Mouse (Mus musculus) C2C12 (cell line): ENCODE measurements around the gene Gusb. TPM values are rescaled to one million over a fixed set of nuclear protein-coding genes. Genes with fewer than 3 reads are reported as not detected.

ENCODE experiments used
- H3K27me3 ChIP-seq: one replicate; pipeline ENCODE4 v1.6.1; 2011; ENCODE audit not compliant: control insufficient read depth, insufficient read depth, insufficient read length
- H3K36me3 ChIP-seq: one replicate; pipeline ENCODE4 v1.6.1; 2011; ENCODE audit not compliant: control insufficient read depth, insufficient read depth
- H3K4me3 ChIP-seq: one replicate; pipeline ENCODE4 v1.5.1; 2011; ENCODE audit warnings: mild to moderate bottlenecking, control low read depth; ENCODE audit not compliant: poor library complexity, insufficient read depth, severe bottlenecking
- H3K79me2 ChIP-seq: one replicate; pipeline ENCODE4 v1.6.1; 2011; ENCODE audit not compliant: control insufficient read depth, insufficient read depth
- H3K79me3 ChIP-seq: one replicate; pipeline ENCODE4 v1.6.1; 2011; ENCODE audit warnings: low read depth, control low read depth
- H3ac ChIP-seq: one replicate; pipeline ENCODE3; 2011; ENCODE audit warnings: low read depth; ENCODE audit not compliant: control insufficient read depth, insufficient read length
- CEBPB ChIP-seq: IDR thresholded peaks from one replicate; pipeline ENCODE4 v1.6.1; 2011; ENCODE audit warnings: low read depth, mild to moderate bottlenecking, control low read depth, moderate library complexity
- CTCF ChIP-seq: IDR thresholded peaks from one replicate; pipeline ENCODE4 v1.5.1; 2011; ENCODE audit not compliant: control insufficient read depth, insufficient read depth, insufficient read length
- FOSL1 ChIP-seq: IDR thresholded peaks from one replicate; pipeline ENCODE4 v1.8.0; 2011; ENCODE audit warnings: mild to moderate bottlenecking, low read length; ENCODE audit not compliant: poor library complexity, insufficient read depth, severe bottlenecking
- MAX ChIP-seq: IDR thresholded peaks from one replicate; pipeline ENCODE4 v1.6.1; 2011; ENCODE audit warnings: mild to moderate bottlenecking, control low read depth
- MYOD1 ChIP-seq: IDR thresholded peaks from one replicate; pipeline ENCODE4 v1.6.1; 2011; ENCODE audit warnings: low read depth; ENCODE audit not compliant: control insufficient read depth, insufficient read length
- MYOG ChIP-seq: IDR thresholded peaks from one replicate; pipeline ENCODE4 v1.6.1; 2011; ENCODE audit not compliant: control insufficient read depth, insufficient read length; ENCODE audit errors: extremely low read depth
- USF1 ChIP-seq: IDR thresholded peaks from one replicate; pipeline ENCODE4 v1.6.1; 2011; ENCODE audit warnings: low read depth, mild to moderate bottlenecking, control low read depth, moderate library complexity
- polyA plus RNA-seq: library from polyadenylated mRNA; unstranded; fragments of >200 nt; fragmentation: generic; extraction: Trizol; gene quantifications from one replicate; pipeline ENCODE4 v1.2.1, GENCODE M21; 2012; ENCODE audit warnings: missing spikeins

The Gusb gene
- polyA plus RNA-seq, 1 experiment = 56.0 TPM

DNA sequence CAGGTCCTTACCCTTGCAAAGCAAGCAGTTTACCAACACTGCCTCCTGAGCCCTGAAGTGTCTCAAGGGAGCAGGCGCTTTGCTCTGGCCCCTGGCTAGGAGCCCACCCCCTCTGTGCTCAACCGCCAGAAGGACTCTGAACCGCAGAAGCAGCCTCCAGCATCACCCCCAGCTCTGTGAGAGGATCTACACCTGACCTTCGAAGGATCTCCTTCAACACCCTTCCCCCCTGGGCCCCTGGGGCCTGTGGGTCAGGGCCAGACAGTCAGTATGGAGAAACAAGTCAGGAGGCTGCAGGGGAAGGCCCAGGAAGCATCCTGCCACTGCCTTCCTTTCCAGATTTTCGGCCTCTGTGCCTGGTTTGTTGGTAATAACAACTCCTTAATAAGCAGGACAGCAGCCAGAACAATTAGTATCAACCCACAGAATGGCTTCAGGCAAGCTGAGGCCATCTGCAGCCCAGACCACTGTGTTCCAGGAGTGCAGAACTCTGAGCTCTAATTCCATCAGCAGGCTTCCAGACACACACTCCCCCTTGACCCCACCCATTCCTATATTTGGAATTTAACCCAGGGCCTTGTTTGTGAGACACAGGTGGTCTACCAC lies 18.6 kb upstream of the Gusb start:
- H3K4me3 ChIP-seq = no peak overlapping the region
- H3ac ChIP-seq = no peak overlapping the region
- no peaks in the 10 kb centered on the region for H3K36me3 ChIP-seq
- no peaks in the 10 kb centered on the region for H3K27me3 ChIP-seq
- no peaks in the 10 kb centered on the region for H3K79me3 ChIP-seq
- no peaks in the 10 kb centered on the region for H3K79me2 ChIP-seq
- TF ChIP-seq FOSL1 (no peak), CTCF (no peak), MYOG (no peak), MAX (no peak), CEBPB (no peak), USF1 (no peak), MYOD1 (no peak)

DNA sequence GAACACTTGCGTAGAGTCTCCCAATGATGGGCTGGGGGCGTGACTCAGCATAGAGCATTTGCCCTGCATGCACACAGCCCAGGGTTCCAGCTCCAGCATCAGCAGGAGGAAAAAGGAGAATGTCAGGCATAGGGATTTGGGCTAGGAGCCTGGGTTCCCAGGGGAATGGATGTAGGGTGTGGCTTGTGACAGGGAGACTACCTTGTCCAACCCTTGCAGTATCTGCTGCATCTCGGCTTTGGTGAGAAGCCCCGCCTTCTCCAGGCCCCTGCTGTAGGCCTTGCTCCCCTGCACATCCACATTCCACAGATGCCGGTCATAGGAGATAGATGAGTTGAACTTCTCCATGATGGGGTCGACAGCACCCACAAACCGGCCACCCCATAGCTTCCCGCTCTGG lies 16.6 kb upstream of the Gusb start:
- TF ChIP-seq MYOG (no peak), FOSL1 (no peak), MYOD1 (no peak), CTCF (no peak), USF1 (no peak), CEBPB (no peak), MAX (no peak)
- H3K36me3 ChIP-seq = no peaks in the 10 kb centered on the region
- no peak overlapping the region for H3K4me3 ChIP-seq

DNA sequence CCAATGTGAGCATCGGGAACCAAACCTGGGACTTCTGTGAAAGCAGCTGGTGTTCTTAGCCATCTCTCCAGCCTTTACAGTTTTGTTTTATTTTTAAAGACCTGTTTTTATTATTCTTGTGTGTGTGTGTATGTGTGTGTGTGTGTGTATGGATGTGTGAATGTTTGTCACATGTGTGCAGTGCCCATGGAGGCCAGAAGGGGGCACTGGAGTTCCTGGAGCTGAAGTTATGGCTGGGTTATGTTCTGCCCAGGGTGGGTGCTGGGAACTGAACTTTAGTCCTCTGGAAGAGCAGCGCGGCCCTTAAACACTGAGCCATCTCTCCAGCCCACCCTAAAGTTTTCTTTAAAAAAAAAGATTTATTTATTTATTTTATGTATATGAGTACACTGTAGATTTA lies 12.3 kb upstream of the Gusb start:
- no peaks in the 10 kb centered on the region for H3K79me3 ChIP-seq
- no peak overlapping the region for H3K4me3 ChIP-seq
- no peaks in the 10 kb centered on the region for H3K27me3 ChIP-seq
- TF ChIP-seq MAX (no peak), CTCF (no peak), USF1 (no peak)
- H3ac ChIP-seq = no peak overlapping the region
- H3K36me3 ChIP-seq = no peaks in the 10 kb centered on the region
- no peaks in the 10 kb centered on the region for H3K79me2 ChIP-seq

More for the DNA sequence above, 16.6 kb upstream of the Gusb start:
- Histone ChIP-seq H3K79me3 (no peaks in the 10 kb centered on the region), H3ac (no peak overlapping the region), H3K27me3 (no peaks in the 10 kb centered on the region), H3K79me2 (no peaks in the 10 kb centered on the region)

DNA sequence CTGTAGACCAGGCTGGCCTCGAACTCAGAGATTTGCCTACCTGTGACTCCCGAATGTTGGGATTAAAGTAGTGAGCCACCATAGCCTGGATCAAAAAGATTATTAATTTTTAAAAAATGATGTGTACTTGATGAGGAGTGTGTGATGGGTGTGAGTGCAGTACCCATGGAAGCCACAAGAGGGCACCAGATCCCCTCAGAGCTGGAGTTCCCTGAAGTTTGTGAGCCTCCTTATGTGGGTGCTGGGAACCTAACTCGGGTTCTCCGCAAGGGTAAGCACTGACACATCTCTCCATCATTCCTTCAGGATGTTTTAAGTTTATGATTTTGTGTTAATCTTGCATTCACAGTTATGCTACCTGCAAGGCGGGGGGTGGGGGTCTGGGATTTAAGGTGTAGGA lies 8.1 kb upstream of the Gusb start:
- Histone ChIP-seq H3K79me3 (no peaks in the 10 kb centered on the region), H3K4me3 (no peak overlapping the region), H3K79me2 (no peaks in the 10 kb centered on the region), H3K36me3 (no peaks in the 10 kb centered on the region), H3ac (no peak overlapping the region), H3K27me3 (no peaks in the 10 kb centered on the region)
- TF ChIP-seq MAX (no peak), USF1 (no peak)

DNA sequence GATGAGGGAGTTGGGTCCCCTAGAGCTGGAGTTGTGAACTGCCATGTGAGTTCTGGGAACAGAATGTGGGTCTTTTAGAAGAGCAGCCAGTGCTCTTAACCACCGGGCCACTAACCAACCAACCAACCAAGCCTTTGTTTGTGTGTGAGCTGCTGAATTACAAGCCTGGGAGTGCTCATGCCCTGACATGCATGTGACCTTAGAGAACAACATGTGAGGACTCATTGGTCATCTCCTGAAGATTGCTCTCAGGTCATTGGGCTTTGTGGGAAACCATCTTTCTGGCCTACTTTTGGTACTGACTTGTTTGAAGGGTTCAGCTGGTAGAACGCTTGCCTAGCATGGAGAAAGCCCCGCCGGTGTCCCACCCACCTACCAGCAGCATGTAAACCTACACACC lies 6.9 kb upstream of the Gusb start:
- Histone ChIP-seq H3K79me3 (no peaks in the 10 kb centered on the region), H3K36me3 (no peaks in the 10 kb centered on the region), H3ac (no peak overlapping the region), H3K79me2 (no peaks in the 10 kb centered on the region), H3K4me3 (no peak overlapping the region), H3K27me3 (no peaks in the 10 kb centered on the region)
- TF ChIP-seq MAX = no peak
- no peak for TF ChIP-seq MYOD1
- no peak for TF ChIP-seq USF1
- TF ChIP-seq FOSL1 = no peak
- no peak for TF ChIP-seq CTCF

DNA sequence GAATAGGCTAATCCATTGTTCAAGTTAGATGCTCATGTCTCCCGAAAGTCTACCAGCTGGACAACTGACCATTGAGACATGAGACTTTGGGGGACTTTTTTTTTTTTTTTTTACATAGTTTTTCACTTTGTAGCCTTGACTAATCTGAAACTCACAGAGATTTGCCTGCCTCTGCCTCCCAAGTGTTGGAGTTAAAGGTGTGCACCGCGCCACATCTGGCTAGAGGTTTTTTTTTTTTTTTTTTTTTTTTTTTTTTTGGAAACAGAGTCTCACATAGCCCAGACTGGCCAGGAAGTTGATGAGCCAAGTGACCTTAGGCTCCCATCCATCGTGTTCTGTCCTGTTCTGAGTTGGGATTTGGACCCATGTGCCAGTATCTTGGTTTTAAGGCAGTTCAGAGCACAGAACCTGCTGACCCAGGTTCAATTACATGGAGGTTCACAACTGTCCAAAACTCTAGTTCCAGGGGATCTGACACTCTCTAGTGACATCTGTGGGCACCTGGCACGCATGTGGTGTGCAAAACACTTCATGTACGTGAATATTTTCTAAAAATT lies 5.3 kb upstream of the Gusb start:
- Histone ChIP-seq H3K79me2 (no peaks in the 10 kb centered on the region), H3K36me3 (no peaks in the 10 kb centered on the region), H3K4me3 (no peak overlapping the region), H3K79me3 (no peaks in the 10 kb centered on the region), H3ac (no peak overlapping the region), H3K27me3 (no peaks in the 10 kb centered on the region)
- TF ChIP-seq MYOG = no peak
- no peak for TF ChIP-seq CEBPB
- no peak for TF ChIP-seq CTCF
- no peak for TF ChIP-seq MAX
- no peak for TF ChIP-seq FOSL1
- no peak for TF ChIP-seq MYOD1
- TF ChIP-seq USF1 = no peak
